Comparison of ENCODE assay signal across 21 mouse cellular contexts in the genomic region with DNA sequence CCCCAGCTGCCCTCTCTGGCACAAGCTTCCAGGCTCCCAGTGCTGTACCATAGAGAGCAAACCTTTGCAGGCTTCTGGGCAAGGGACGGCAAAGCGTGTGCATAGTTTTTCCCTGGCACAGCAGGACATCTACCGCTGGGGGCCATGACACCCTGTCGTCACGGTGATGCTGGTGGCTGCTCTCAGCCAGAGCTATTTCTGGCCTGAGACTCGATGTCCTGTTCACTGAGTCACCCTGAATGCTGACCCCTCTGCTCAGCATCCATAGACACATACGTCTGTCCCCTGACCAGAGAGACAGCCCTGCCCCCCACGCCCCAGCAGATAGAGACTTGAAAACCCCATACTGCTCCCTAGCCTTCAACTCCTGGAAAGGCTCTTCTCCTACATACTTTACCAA. TPM values are rescaled to one million over a fixed set of nuclear protein-coding genes. Genes with fewer than 3 reads are reported as not detected.
"Had no signal": no experiment of that assay in that cellular context is flagged by ENCODE, and none has a peak within 500 bp of the region (broad histone marks: within the 10 kb centered on the region; RNA-seq: fewer than 3 reads in every experiment).

No protein-coding gene starts in this region.

- H3K4me2 ChIP-seq: lung, embryonic 15.5 days; midbrain, embryonic 11.5 days; midbrain, embryonic 13.5 days; midbrain, embryonic 15.5 days; neural tube, embryonic 12.5 days; stomach, embryonic 15.5 days had no signal

- H3K27ac ChIP-seq: lung, embryonic 15.5 days; macrophage; midbrain, embryonic 13.5 days; midbrain, embryonic 15.5 days; neural tube, embryonic 12.5 days; stomach, embryonic 15.5 days; stomach, postnatal 0 days had no signal

- H3K9me3 ChIP-seq: lung, embryonic 15.5 days; megakaryocyte, embryonic 14.5 days; midbrain, embryonic 13.5 days; midbrain, embryonic 15.5 days; neural tube, embryonic 12.5 days; stomach, embryonic 15.5 days had no signal

- H3K4me3 ChIP-seq: lung, embryonic 15.5 days; megakaryocyte, embryonic 14.5 days; midbrain, embryonic 13.5 days; midbrain, embryonic 15.5 days; neural tube, embryonic 12.5 days; stomach, embryonic 15.5 days had no signal

- H3K9ac ChIP-seq: lung, embryonic 15.5 days; midbrain, embryonic 13.5 days; midbrain, embryonic 15.5 days; neural tube, embryonic 12.5 days; stomach, embryonic 15.5 days had no signal

- ATAC-seq: lung, postnatal 0 days; midbrain, embryonic 13.5 days; midbrain, embryonic 15.5 days had no signal

- H3K36me3 ChIP-seq: lung, embryonic 15.5 days; midbrain, embryonic 13.5 days; midbrain, embryonic 15.5 days; neural tube, embryonic 12.5 days; stomach, embryonic 15.5 days had no signal

- DNase-seq: lung, postnatal 14 days; lung, postnatal 36 days; right cerebral cortex, postnatal 14 days; thymus, adult 2 months; thymus, postnatal 25 days; thymus, postnatal 4 days had no signal

- H3K4me1 ChIP-seq: lung, embryonic 15.5 days; megakaryocyte, embryonic 14.5 days; midbrain, embryonic 13.5 days; neural tube, embryonic 12.5 days had no signal

RNA-seq across cellular contexts. Expression of gene Sstr5, which starts 16.9 kb away (rescaled TPM):
- total RNA-seq: megakaryocyte progenitor cell, adult 5-6 weeks; monocyte, adult 5-6 weeks; neutrophil, adult 5-6 weeks had no signal
- polyA plus RNA-seq: macrophage; midbrain, embryonic 11.5 days; neural tube, embryonic 12.5 days; spleen, adult 2 months; thymus, adult 2 months; urinary bladder, adult 2 months had no signal

RNA-seq across cellular contexts. Expression of gene Tekt4, which starts 25.7 kb away (rescaled TPM):
- total RNA-seq: megakaryocyte progenitor cell, adult 5-6 weeks; monocyte, adult 5-6 weeks; neutrophil, adult 5-6 weeks had no signal
- polyA plus RNA-seq: macrophage had no signal

RNA-seq across cellular contexts. Expression of gene Cacna1h, which starts 46.6 kb away (rescaled TPM):
- polyA plus RNA-seq: macrophage had no signal
